Mouse (Mus musculus): ENCODE results near the gene Fbxw11.

- TF ChIP-seq POLR2A (IDR thresholded peaks at IDR 0.05; ENCODE audit: insufficient read length, low read depth) (no peak), USF1 (IDR thresholded peaks at IDR 0.05; ENCODE audit: low read depth) (no peak), SRF (IDR thresholded peaks at IDR 0.05; ENCODE audit: control insufficient read depth, insufficient read length, low read depth) (no peak), E2F4 (IDR thresholded peaks at IDR 0.05; ENCODE audit: insufficient read depth) (no peak), TCF12 (IDR thresholded peaks at IDR 0.05; ENCODE audit: insufficient read depth, poor library complexity, severe bottlenecking) (no peak), MAX (IDR thresholded peaks at IDR 0.05; ENCODE audit: low read depth) (no peak), MYOD1 (IDR thresholded peaks at IDR 0.05; ENCODE audit: control insufficient read depth in 1 of 3, insufficient read length in 2 of 3, low read depth in 2 of 3) (no peak), REST (IDR thresholded peaks at IDR 0.05; ENCODE audit: insufficient read depth, insufficient read length) (no peak), POLR2AphosphoS2 (IDR thresholded peaks at IDR 0.05; ENCODE audit: insufficient read length, low read depth) (no peak), CEBPB (IDR thresholded peaks at IDR 0.05; ENCODE audit: insufficient read depth, poor library complexity, severe bottlenecking) (no peak), MYOG (IDR thresholded peaks at IDR 0.05; ENCODE audit: control insufficient read depth in 1 of 3, insufficient read depth in 1 of 3, insufficient read length in 2 of 3, low read depth in 2 of 3) (no peak)
These were observed 50.3 kb downstream of the Fbxw11 start for GRCm38 (mm10) chr11:32692834-32693233.
